Mouse (Mus musculus): ENCODE results near the gene Gm21988. TPM values are rescaled to one million over a fixed set of nuclear protein-coding genes. Genes with fewer than 3 reads are reported as not detected.

Gene Gm21988
- total and polyA plus RNA-seq, 2 experiments from 2014 or later = 8.6 to 15.2 TPM

- DNase-seq (ENCODE audit: low spot score) = no peak
- H3K27me3 ChIP-seq (ENCODE audit: control insufficient read depth, insufficient read depth, low read length) = peaks cover 52% of the 10 kb centered on the region
- no peak for TF ChIP-seq CTCF (IDR thresholded peaks at IDR 0.05; ENCODE audit: low read depth)
- no peak for TF ChIP-seq EP300 (IDR thresholded peaks at IDR 0.05; ENCODE audit: low read depth)
- H3K9me3 ChIP-seq (replicated peaks; ENCODE audit: control insufficient read depth, low read length) = no peaks in the 10 kb centered on the region
- no peak overlapping the region for H3K4me2 ChIP-seq (ENCODE audit: low read depth, low read length)
- H3K9ac ChIP-seq (replicated peaks; ENCODE audit: low read depth, low read length) = no peak overlapping the region
- no peak overlapping the region for H3K27ac ChIP-seq (ENCODE audit: low read depth)
- no peak for ATAC-seq (ENCODE audit: insufficient read depth, low read depth)
- no peaks in the 10 kb centered on the region for H3K36me3 ChIP-seq (replicated peaks; ENCODE audit: control insufficient read depth, insufficient read depth, low read length)
- peaks cover 13% of the 10 kb centered on the region; the same call in 1 of the 2 replicates for H3K4me1 ChIP-seq (ENCODE audit: control insufficient read depth, insufficient read depth)
- H3K4me3 ChIP-seq (ENCODE audit: low read depth, low read length) = no peak overlapping the region
- WGBS = 57% methylated on average over 3 of the region's 3 CpGs
Observed at GRCm38 (mm10) chr11:70216103-70216502, 23.5 kb downstream of the Gm21988 start.

DNA sequence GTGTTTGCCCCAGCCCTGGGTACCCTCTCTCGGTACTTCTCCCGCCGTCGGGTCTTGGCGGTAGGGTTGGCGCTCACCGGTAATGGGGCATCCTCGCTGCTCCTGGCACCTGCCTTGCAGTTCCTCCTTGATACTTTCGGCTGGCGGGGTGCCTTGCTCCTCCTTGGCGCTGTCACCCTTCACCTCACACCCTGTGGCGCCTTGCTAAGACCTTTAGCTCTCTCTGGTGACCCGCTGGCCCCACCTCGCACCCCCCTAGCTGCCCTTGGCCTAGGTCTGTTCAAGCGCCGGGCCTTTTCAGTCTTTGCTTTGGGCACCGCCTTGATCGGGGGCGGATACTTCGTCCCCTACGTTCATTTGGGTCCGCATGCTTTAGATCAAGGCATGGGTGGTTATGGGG is 24.3 kb downstream of the Gm21988 start:
- H3K27ac ChIP-seq (ENCODE audit: low read depth) = no peak overlapping the region
- no peak overlapping the region for H3K4me2 ChIP-seq (ENCODE audit: low read depth, low read length)
- no peaks in the 10 kb centered on the region for H3K36me3 ChIP-seq (replicated peaks; ENCODE audit: control insufficient read depth, insufficient read depth, low read length)
- peaks cover 52% of the 10 kb centered on the region for H3K27me3 ChIP-seq (ENCODE audit: control insufficient read depth, insufficient read depth, low read length)
- TF ChIP-seq EP300 (IDR thresholded peaks at IDR 0.05; ENCODE audit: low read depth) = no peak
- TF ChIP-seq CTCF (IDR thresholded peaks at IDR 0.05; ENCODE audit: low read depth) = no peak
- no peak overlapping the region for H3K4me3 ChIP-seq (ENCODE audit: low read depth, low read length)
- H3K9me3 ChIP-seq (replicated peaks; ENCODE audit: control insufficient read depth, low read length) = no peaks in the 10 kb centered on the region
- H3K4me1 ChIP-seq (ENCODE audit: control insufficient read depth, insufficient read depth) = peaks cover 11% of the 10 kb centered on the region; the same call in 1 of the 2 replicates
- WGBS = 13% methylated on average over 22 of the region's 22 CpGs
- no peak overlapping the region for H3K9ac ChIP-seq (replicated peaks; ENCODE audit: low read depth, low read length)
- ATAC-seq (ENCODE audit: insufficient read depth, low read depth) = no peak
- DNase-seq (ENCODE audit: low spot score) = no peak

GRCm38 (mm10) chr11:70214856-70215209 is 24.8 kb downstream of the Gm21988 start:
- no peak overlapping the region for H3K9ac ChIP-seq (replicated peaks; ENCODE audit: low read depth, low read length)
- peaks cover 52% of the 10 kb centered on the region for H3K27me3 ChIP-seq (ENCODE audit: control insufficient read depth, insufficient read depth, low read length)
- no peak for TF ChIP-seq EP300 (IDR thresholded peaks at IDR 0.05; ENCODE audit: low read depth)
- H3K4me3 ChIP-seq (ENCODE audit: low read depth, low read length) = peak overlapping the region; percentile 37
- ATAC-seq (ENCODE audit: insufficient read depth, low read depth) = no peak
- no peaks in the 10 kb centered on the region for H3K36me3 ChIP-seq (replicated peaks; ENCODE audit: control insufficient read depth, insufficient read depth, low read length)
- H3K27ac ChIP-seq (ENCODE audit: low read depth) = no peak overlapping the region
- no peak for DNase-seq (ENCODE audit: low spot score)
- peak overlapping the region; percentile 61; the same call in 1 of the 2 replicates for H3K4me2 ChIP-seq (ENCODE audit: low read depth, low read length)
- WGBS = 10% methylated on average over 18 of the region's 18 CpGs
- 0 out of 2 replicates have a peak, but pooled peaks cover 7% of the 10 kb centered on the region for H3K4me1 ChIP-seq (ENCODE audit: control insufficient read depth, insufficient read depth)
- no peaks in the 10 kb centered on the region for H3K9me3 ChIP-seq (replicated peaks; ENCODE audit: control insufficient read depth, low read length)

- Histone ChIP-seq H3K4me1 (ENCODE audit: control insufficient read depth, insufficient read depth) (0 out of 2 replicates have a peak, but pooled peaks cover 7% of the 10 kb centered on the region), H3K4me2 (ENCODE audit: low read depth, low read length) (peak overlapping the region; percentile 61), H3K4me3 (ENCODE audit: low read depth, low read length) (peak overlapping the region; percentile 37), H3K27me3 (ENCODE audit: control insufficient read depth, insufficient read depth, low read length) (peaks cover 52% of the 10 kb centered on the region), H3K9me3 (replicated peaks; ENCODE audit: control insufficient read depth, low read length) (no peaks in the 10 kb centered on the region), H3K27ac (ENCODE audit: low read depth) (no peak overlapping the region), H3K9ac (replicated peaks; ENCODE audit: low read depth, low read length) (0 out of 2 replicates have a peak overlapping the region, but pooled peaks have one; percentile 35), H3K36me3 (replicated peaks; ENCODE audit: control insufficient read depth, insufficient read depth, low read length) (no peaks in the 10 kb centered on the region)
- no peak for DNase-seq (ENCODE audit: low spot score)
- peak; percentile 21; the same call in 1 of the 2 replicates for ATAC-seq (ENCODE audit: insufficient read depth, low read depth)
- WGBS = under 1% methylated on average over 45 of the region's 46 CpGs
- TF ChIP-seq CTCF (IDR thresholded peaks at IDR 0.05; ENCODE audit: low read depth) = no peak
- no peak for TF ChIP-seq EP300 (IDR thresholded peaks at IDR 0.05; ENCODE audit: low read depth)
Observed at GRCm38 (mm10) chr11:70214191-70214855, 25.3 kb downstream of the Gm21988 start.

DNA sequence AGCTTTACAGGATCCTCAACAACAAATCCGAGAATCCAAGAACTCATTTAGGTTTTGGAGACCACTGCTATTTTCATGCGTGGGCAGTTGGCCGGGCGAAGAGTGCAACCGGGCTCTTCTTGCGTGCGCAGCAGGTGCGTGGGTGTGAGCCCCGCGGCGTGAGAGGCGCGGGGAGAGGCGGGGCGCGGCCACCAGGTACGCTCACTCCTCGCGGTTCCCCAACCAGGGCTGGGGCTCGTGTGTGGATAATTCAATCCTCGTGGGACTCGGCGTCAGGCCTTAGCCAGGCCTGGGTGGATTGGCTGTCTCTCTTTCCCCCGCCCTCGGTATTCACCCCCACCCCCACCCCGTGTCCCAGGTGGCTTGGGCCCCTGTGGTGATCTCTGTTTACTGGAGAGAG is 25.9 kb downstream of the Gm21988 start:
- DNase-seq (ENCODE audit: low spot score) (no peak), ATAC-seq (ENCODE audit: insufficient read depth, low read depth) (no peak)
- peaks cover 52% of the 10 kb centered on the region for H3K27me3 ChIP-seq (ENCODE audit: control insufficient read depth, insufficient read depth, low read length)
- 0 out of 2 replicates have a peak, but pooled peaks cover 7% of the 10 kb centered on the region for H3K4me1 ChIP-seq (ENCODE audit: control insufficient read depth, insufficient read depth)
- H3K4me2 ChIP-seq (ENCODE audit: low read depth, low read length) = peak overlapping the region; percentile 61
- peak overlapping the region; percentile 37; the same call in 1 of the 2 replicates for H3K4me3 ChIP-seq (ENCODE audit: low read depth, low read length)
- H3K9me3 ChIP-seq (replicated peaks; ENCODE audit: control insufficient read depth, low read length) = no peaks in the 10 kb centered on the region
- TF ChIP-seq EP300 (IDR thresholded peaks at IDR 0.05; ENCODE audit: low read depth) (no peak), CTCF (IDR thresholded peaks at IDR 0.05; ENCODE audit: low read depth) (no peak)
- no peaks in the 10 kb centered on the region for H3K36me3 ChIP-seq (replicated peaks; ENCODE audit: control insufficient read depth, insufficient read depth, low read length)
- 9% methylated on average over 26 of the region's 26 CpGs for WGBS
- H3K9ac ChIP-seq (replicated peaks; ENCODE audit: low read depth, low read length) = 0 out of 2 replicates have a peak overlapping the region, but pooled peaks have one; percentile 35
- H3K27ac ChIP-seq (ENCODE audit: low read depth) = no peak overlapping the region

Data from heart, postnatal 0 days (tissue).